Mouse (Mus musculus): Measurements from ENCODE around the gene Epn3.

- no peak for TF ChIP-seq POLR2A (IDR thresholded peaks at IDR 0.05; ENCODE audit: insufficient read depth, low read depth, low read length)
- TF ChIP-seq CTCF (IDR thresholded peaks at IDR 0.05; ENCODE audit: insufficient read depth, low read depth, low read length): no peak
Observed at GRCm38 (mm10) chr11:94544422-94544821, 44.6 kb upstream of the Epn3 start.
